Mouse (Mus musculus): ENCODE measurements around the gene Adamts17.

DNA sequence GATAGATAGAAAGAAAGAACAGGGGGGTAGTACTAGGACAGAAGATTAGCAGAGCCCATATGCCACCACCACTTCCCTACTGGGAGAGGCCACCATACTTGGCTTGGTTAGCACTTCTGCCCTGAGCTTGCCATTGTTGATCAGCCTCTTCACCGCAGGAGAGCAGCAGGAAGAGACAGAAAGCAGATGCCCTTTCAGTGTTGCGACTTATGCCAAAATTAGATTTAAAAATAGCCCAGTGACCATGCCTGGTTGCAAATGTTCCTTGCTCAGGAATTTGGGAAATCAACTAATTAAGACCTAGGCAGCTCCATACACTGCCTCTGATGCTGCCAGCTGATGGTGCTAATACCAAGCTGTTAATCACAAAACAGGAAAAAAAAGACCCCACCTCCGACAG, 216.0 kb downstream of the Adamts17 start:
- TF ChIP-seq CTCF (IDR thresholded peaks at IDR 0.05; ENCODE audit: low read depth, low read length) = no peak
- no peak for TF ChIP-seq GATA1 (IDR thresholded peaks at IDR 0.05; ENCODE audit: borderline replicate concordance, low read length)
- TF ChIP-seq TAL1 (conservative IDR thresholded peaks at IDR 0.05; ENCODE audit: low read depth, low read length) = no peak
